Mouse (Mus musculus) liver, embryonic 13.5 days (tissue): ENCODE measurements around the gene Ube2i. TPM values are rescaled to one million over a fixed set of nuclear protein-coding genes. Genes with fewer than 3 reads are reported as not detected.

Experiments used
- ATAC-seq: fragments of 200-750 bp; cut with Nextera tagmentation; 2 replicates; pipeline ENCODE4 v1.8.0; 2017; ENCODE audit warnings: low read depth, mild to moderate bottlenecking, moderate number of reproducible peaks, moderate library complexity
- DNase-seq: peaks from one replicate; pipeline ENCODE4 v3.0.0; 2022
- H3K27ac ChIP-seq: fragments of 300-500 bp; sonication (generic); 2 replicates; pipeline ENCODE4 v1.5.1; 2015; ENCODE audit warnings: moderate library complexity, mild to moderate bottlenecking, inconsistent platforms
- H3K27me3 ChIP-seq: fragments of 300-500 bp; sonication (generic); 2 replicates; pipeline ENCODE4 v1.6.1; 2015; ENCODE audit warnings: mild to moderate bottlenecking, inconsistent platforms
- H3K36me3 ChIP-seq: fragments of 300-500 bp; sonication (generic); 2 replicates; pipeline ENCODE4 v1.6.1; 2015; ENCODE audit warnings: mild to moderate bottlenecking, inconsistent platforms
- H3K4me1 ChIP-seq: fragments of 300-500 bp; sonication (generic); replicated peaks from 2 replicates; pipeline ENCODE4 v1.6.1; 2015; ENCODE audit warnings: inconsistent platforms
- H3K4me2 ChIP-seq: fragments of 300-500 bp; sonication (generic); 2 replicates; pipeline ENCODE4 v1.6.1; 2015; ENCODE audit warnings: inconsistent platforms, mild to moderate bottlenecking, moderate library complexity
- H3K4me3 ChIP-seq: fragments of 300-500 bp; sonication (generic); replicated peaks from 2 replicates; pipeline ENCODE4 v1.5.1; 2015; ENCODE audit warnings: mild to moderate bottlenecking, inconsistent platforms
- H3K9ac ChIP-seq: fragments of 300-500 bp; sonication (generic); 2 replicates; pipeline ENCODE4 v1.6.1; 2015; ENCODE audit warnings: mild to moderate bottlenecking, inconsistent platforms
- H3K9me3 ChIP-seq: fragments of 300-500 bp; sonication (generic); replicated peaks from 2 replicates; pipeline ENCODE4 v1.6.1; 2016; ENCODE audit warnings: inconsistent platforms
- WGBS: fragments of 180-500 bp; shearing (Covaris S2); methylation state at CpG from one replicate; pipeline ENCODE4 v1.1.7; 2015; ENCODE audit not compliant: insufficient replicate concordance; 5-methylcytosine and 5-hydroxymethylcytosine counted together
- microRNA-seq: library from miRNA; unstranded; fragments of <30 nt; microRNA quantifications from one replicate; pipeline ENCODE4, GENCODE M21; 2016
- polyA plus RNA-seq: library from polyadenylated mRNA; unstranded; fragments of >200 nt; fragmentation: Nextera tagmentation; extraction: Ambion mirVana; gene quantifications from 2 replicates; pipeline ENCODE4 v1.2.1, GENCODE M21; 2015

The Ube2i gene
- polyA plus RNA-seq, 1 experiment from 2014 or later: 333 TPM

GRCm38 (mm10) chr17:25215431-25215830 is 59.0 kb downstream of the Ube2i start:
- peaks cover 8% of the 10 kb centered on the region for H3K4me1 ChIP-seq
- no peaks in the 10 kb centered on the region for H3K27me3 ChIP-seq
- peaks cover 45% of the 10 kb centered on the region for H3K36me3 ChIP-seq
- no peak overlapping the region for H3K4me2 ChIP-seq
- H3K9me3 ChIP-seq: no peaks in the 10 kb centered on the region
- no peak overlapping the region for H3K9ac ChIP-seq
- DNase-seq (no peak), ATAC-seq (no peak)
- no peak overlapping the region for H3K4me3 ChIP-seq
- 68% methylated on average over 3 of the region's 3 CpGs for WGBS
- no peak overlapping the region; the same call in 1 of the 2 replicates for H3K27ac ChIP-seq

Small RNA genes lying within 50 kb of the gene (microRNA-seq; reads per million reads assigned to microRNA genes)
- not detected for gene Mir3547

Other genes with a start within 250 kb of the Ube2i start
- gene Tmem204, start 191.0 kb downstream of the Ube2i start, polyA plus RNA-seq: 5.2 and 5.6 TPM in 2 replicates
- 16.3 and 18.2 TPM in 2 replicates for gene Telo2, start 158.7 kb downstream of the Ube2i start, polyA plus RNA-seq
- gene Ptx4, start 153.9 kb downstream of the Ube2i start, polyA plus RNA-seq: 0.09 TPM in 1 of 2 replicates, not detected in the other
- gene Clcn7, start 141.2 kb downstream of the Ube2i start, polyA plus RNA-seq: 9.1 and 12.8 TPM in 2 replicates
- gene Ccdc154, start 112.2 kb downstream of the Ube2i start, polyA plus RNA-seq: not detected in 2 replicates
- not detected in 2 replicates for gene Gm38655, start 99.2 kb downstream of the Ube2i start, polyA plus RNA-seq
- gene BC003965, start 90.1 kb downstream of the Ube2i start, polyA plus RNA-seq: 23.8 and 27.3 TPM in 2 replicates
- gene Unkl, start 86.2 kb downstream of the Ube2i start, polyA plus RNA-seq: 14.4 and 18.0 TPM in 2 replicates
- gene Gnptg, start 34.5 kb downstream of the Ube2i start, polyA plus RNA-seq: 21.4 and 21.5 TPM in 2 replicates
- gene Tsr3, start 34.5 kb downstream of the Ube2i start, polyA plus RNA-seq: 24.2 and 27.6 TPM in 2 replicates
- gene Baiap3, start 18.3 kb downstream of the Ube2i start, polyA plus RNA-seq: 0.12 and 0.25 TPM in 2 replicates
- gene Prss34, start 23.8 kb upstream of the Ube2i start, polyA plus RNA-seq: 0.82 and 1.2 TPM in 2 replicates
- gene Prss28, start 34.0 kb upstream of the Ube2i start, polyA plus RNA-seq: not detected in 2 replicates
- not detected in 2 replicates for gene Prss29, start 44.0 kb upstream of the Ube2i start, polyA plus RNA-seq
- gene Tpsab1, start 70.9 kb upstream of the Ube2i start, polyA plus RNA-seq: not detected in 2 replicates
- gene Tpsb2, start 91.7 kb upstream of the Ube2i start, polyA plus RNA-seq: 0.25 TPM in 1 of 2 replicates, not detected in the other
- 0.48 and 0.81 TPM in 2 replicates for gene Tpsg1, start 94.7 kb upstream of the Ube2i start, polyA plus RNA-seq
- 0.39 and 0.66 TPM in 2 replicates for gene Cacna1h, start 159.2 kb upstream of the Ube2i start, polyA plus RNA-seq
- gene Tekt4, start 180.0 kb upstream of the Ube2i start, polyA plus RNA-seq: not detected in 2 replicates
- gene Sstr5, start 222.7 kb upstream of the Ube2i start, polyA plus RNA-seq: not detected in 2 replicates